ENCODE assay signal across 12 mouse cellular contexts in genomic region chr16:11086856-11087588, GRCm38 (mm10). TPM values are rescaled to one million over a fixed set of nuclear protein-coding genes. Genes with fewer than 3 reads are reported as not detected.
DNase-seq lines count a peak whose midpoint lies in the region; ATAC-seq lines count a peak whose summit lies in the region.
"Had no signal": no experiment of that assay in that cellular context is flagged by ENCODE, and none has a peak within 500 bp of the region (broad histone marks: within the 10 kb centered on the region; RNA-seq: fewer than 3 reads in every experiment).

No protein-coding gene starts in this region.

- peaks cover 94% of the 10 kb centered on the region for H3K36me3 ChIP-seq in kidney, embryonic 15.5 days
- peaks cover 94% of the 10 kb centered on the region for H3K36me3 ChIP-seq in limb, embryonic 10.5 days

- H3K9ac ChIP-seq in kidney, embryonic 15.5 days: no peak overlapping the region
- H3K9ac ChIP-seq: heart, embryonic 15.5 days had no signal

- no peak overlapping the region for H3K4me2 ChIP-seq in kidney, embryonic 15.5 days
- H3K4me2 ChIP-seq: heart, embryonic 15.5 days had no signal

- WGBS in kidney, embryonic 15.5 days: 85% methylated on average over 5 of the region's 5 CpGs
- WGBS in limb, embryonic 10.5 days: 92% methylated on average over 5 of the region's 5 CpGs

- ATAC-seq in kidney, embryonic 15.5 days (replicated peaks; ENCODE audit: low FRiP score): no peak

- H3K27me3 ChIP-seq in kidney, embryonic 15.5 days: no peaks in the 10 kb centered on the region
- H3K27me3 ChIP-seq in limb, embryonic 10.5 days (ENCODE audit: low read depth, poor library complexity, severe bottlenecking): no peaks in the 10 kb centered on the region
- H3K27me3 ChIP-seq: heart, embryonic 15.5 days had no signal

- H3K9me3 ChIP-seq in kidney, embryonic 15.5 days (replicated peaks): no peaks in the 10 kb centered on the region
- H3K9me3 ChIP-seq in limb, embryonic 10.5 days (replicated peaks): no peaks in the 10 kb centered on the region
- H3K9me3 ChIP-seq: G1E; heart, embryonic 15.5 days had no signal

- peak; percentile 37 for DNase-seq in kidney, adult 18-20 months
- DNase-seq in NIH3T3 (ENCODE audit: low read depth): peak; percentile 35
- peak; percentile 63 to 66 for DNase-seq in cerebellum, postnatal 14 days
- peak; percentile 36 to 43 for DNase-seq in kidney, postnatal 36 days
- DNase-seq in limb, embryonic 10.5 days (ENCODE audit: low spot score): no peak
- DNase-seq in thymus, postnatal 14 days: no peak
- no peak for DNase-seq in ovary, postnatal 36 days (ENCODE audit: low spot score)
- DNase-seq: embryo, embryonic 11 days had no signal

- no peak overlapping the region for H3K4me3 ChIP-seq in kidney, embryonic 15.5 days (replicated peaks)
- H3K4me3 ChIP-seq in limb, embryonic 10.5 days: no peak overlapping the region
- H3K4me3 ChIP-seq: heart, embryonic 15.5 days had no signal

- no peak overlapping the region for H3K27ac ChIP-seq in kidney, embryonic 15.5 days
- no peak overlapping the region for H3K27ac ChIP-seq in limb, embryonic 10.5 days
- H3K27ac ChIP-seq: heart, embryonic 15.5 days; macrophage had no signal

- no peaks in the 10 kb centered on the region for H3K4me1 ChIP-seq in kidney, embryonic 15.5 days
- H3K4me1 ChIP-seq in limb, embryonic 10.5 days: no peaks in the 10 kb centered on the region

RNA-seq across cellular contexts. Expression of gene Litaf, which starts 21.1 kb away (rescaled TPM):
- polyA plus RNA-seq in kidney, embryonic 15.5 days (2015; fragmentation: Nextera tagmentation; extraction: Ambion mirVana): 122 and 123 TPM in 2 replicates
- polyA plus RNA-seq in limb, embryonic 10.5 days (2016; fragmentation: Nextera tagmentation; extraction: Ambion mirVana): 87.5 and 91.1 TPM in 2 replicates

RNA-seq across cellular contexts. Expression of gene Snn, which starts 26.3 kb away (rescaled TPM):
- 37.7 and 40.6 TPM in 2 replicates for polyA plus RNA-seq in kidney, embryonic 15.5 days (2015; fragmentation: Nextera tagmentation; extraction: Ambion mirVana)
- polyA plus RNA-seq in limb, embryonic 10.5 days (2016; fragmentation: Nextera tagmentation; extraction: Ambion mirVana): 47.6 and 55.1 TPM in 2 replicates

RNA-seq across cellular contexts. Expression of gene Txndc11, which starts 47.4 kb away (rescaled TPM):
- 32.8 and 35.7 TPM in 2 replicates for polyA plus RNA-seq in kidney, embryonic 15.5 days (2015; fragmentation: Nextera tagmentation; extraction: Ambion mirVana)
- polyA plus RNA-seq in limb, embryonic 10.5 days (2016; fragmentation: Nextera tagmentation; extraction: Ambion mirVana): 27.9 and 33.4 TPM in 2 replicates

Comparison
In these comparisons a context has a peak if more than half of its experiments do, and no peak if none do; other contexts are left out.
1. DNase-seq: peak in kidney, adult 18-20 months (single experiment), NIH3T3 (single experiment), cerebellum, postnatal 14 days (2 of 2) and kidney, postnatal 36 days (2 of 2); none in limb, embryonic 10.5 days (single experiment), thymus, postnatal 14 days (single experiment) and ovary, postnatal 36 days (single experiment).